ENCODE assay signal across 14 mouse cellular contexts in genomic region chr14:121936356-121936755, GRCm38 (mm10). TPM values are rescaled to one million over a fixed set of nuclear protein-coding genes. Genes with fewer than 3 reads are reported as not detected.
"Had no signal": no experiment of that assay in that cellular context is flagged by ENCODE, and none has a peak within 500 bp of the region (broad histone marks: within the 10 kb centered on the region; RNA-seq: fewer than 3 reads in every experiment).

No protein-coding gene starts in this region.

- H3K4me3 ChIP-seq: midbrain, embryonic 10.5 days; midbrain, embryonic 12.5 days; myocyte; neural tube, embryonic 12.5 days; stomach, embryonic 15.5 days had no signal

- H3K9me3 ChIP-seq: stomach, embryonic 15.5 days had no signal

- DNase-seq: lung, adult 18-20 months; lung, embryonic 14.5 days; lung, postnatal 10 days; lung, postnatal 4 days; midbrain, embryonic 14.5 days; right cerebral cortex, postnatal 14 days; thymus, adult 18-20 months; thymus, postnatal 25 days had no signal

- H3K9ac ChIP-seq: lung, embryonic 14.5 days; midbrain, embryonic 12.5 days; neural tube, embryonic 12.5 days; stomach, embryonic 15.5 days had no signal

- H3K27me3 ChIP-seq: midbrain, embryonic 12.5 days; neural tube, embryonic 12.5 days; stomach, embryonic 15.5 days had no signal

- ATAC-seq: midbrain, embryonic 16.5 days had no signal

- H3K4me2 ChIP-seq: lung, embryonic 14.5 days; midbrain, embryonic 12.5 days; neural tube, embryonic 12.5 days; stomach, embryonic 15.5 days had no signal

- H3K27ac ChIP-seq: midbrain, embryonic 10.5 days; midbrain, embryonic 12.5 days; neural tube, embryonic 12.5 days; stomach, embryonic 15.5 days had no signal

- H3K4me1 ChIP-seq: neural tube, embryonic 12.5 days had no signal

RNA-seq across cellular contexts. Expression of gene Gpr18, which starts 20.8 kb away (rescaled TPM):
- polyA plus RNA-seq: midbrain, embryonic 14.5 days; myocyte had no signal
